ENCODE assay signal across 7 mouse cellular contexts in genomic region chr15:62257955-62258354, GRCm38 (mm10).
A peak's percentile ranks its signal among the peaks of the same experiment; 100 is the strongest.
DNase-seq lines count a peak whose midpoint lies in the region; ATAC-seq and TF ChIP-seq lines count a peak whose summit lies in the region.

No protein-coding gene starts in this region.

- H3K9me3 ChIP-seq in hindbrain, embryonic 16.5 days (ENCODE audit: control insufficient read depth, low read length): no peaks in the 10 kb centered on the region
- H3K9me3 ChIP-seq in limb, embryonic 15.5 days: no peaks in the 10 kb centered on the region

- H3ac ChIP-seq in myocyte (ENCODE audit: control insufficient read depth, insufficient read length): no peak overlapping the region

- no peak overlapping the region; the same call in 1 of the 2 replicates for H3K9ac ChIP-seq in hindbrain, embryonic 16.5 days (ENCODE audit: low read depth, low read length)
- no peak overlapping the region for H3K9ac ChIP-seq in limb, embryonic 15.5 days

- H3K4me3 ChIP-seq in brown adipose tissue, adult 24 weeks (ENCODE audit: insufficient read depth, low read depth, low read length): no peak overlapping the region
- H3K4me3 ChIP-seq in gastrocnemius, adult 2 months: no peak overlapping the region
- no peak overlapping the region for H3K4me3 ChIP-seq in hindbrain, embryonic 16.5 days (ENCODE audit: low read length)
- no peak overlapping the region for H3K4me3 ChIP-seq in limb, embryonic 15.5 days
- no peak overlapping the region for H3K4me3 ChIP-seq in myocyte

- peaks cover 14% of the 10 kb centered on the region; the same call in 1 of the 2 replicates for H3K4me1 ChIP-seq in brown adipose tissue, adult 24 weeks (ENCODE audit: control insufficient read depth, insufficient read depth, insufficient read length, low read length)
- H3K4me1 ChIP-seq in hindbrain, embryonic 16.5 days (ENCODE audit: control insufficient read depth, insufficient read depth, low read depth, low read length): no peaks in the 10 kb centered on the region
- peaks cover 6% of the 10 kb centered on the region; the same call in 1 of the 2 replicates for H3K4me1 ChIP-seq in limb, embryonic 15.5 days

- H3K27me3 ChIP-seq in hindbrain, embryonic 16.5 days (replicated peaks; ENCODE audit: control insufficient read depth, insufficient read depth, low read length): no peaks in the 10 kb centered on the region
- H3K27me3 ChIP-seq in limb, embryonic 15.5 days: no peaks in the 10 kb centered on the region
- H3K27me3 ChIP-seq in myocyte (ENCODE audit: control insufficient read depth, insufficient read depth, insufficient read length): no peaks in the 10 kb centered on the region

- no peaks in the 10 kb centered on the region for H3K36me3 ChIP-seq in hindbrain, embryonic 16.5 days (ENCODE audit: control insufficient read depth, insufficient read depth, low read length)
- H3K36me3 ChIP-seq in limb, embryonic 15.5 days: no peaks in the 10 kb centered on the region
- H3K36me3 ChIP-seq in myocyte (ENCODE audit: control insufficient read depth, insufficient read depth): no peaks in the 10 kb centered on the region

- no peaks in the 10 kb centered on the region for H3K79me2 ChIP-seq in myocyte (ENCODE audit: control insufficient read depth, insufficient read depth)

- no peak overlapping the region for H3K4me2 ChIP-seq in hindbrain, embryonic 16.5 days (ENCODE audit: low read length)
- no peak overlapping the region for H3K4me2 ChIP-seq in limb, embryonic 15.5 days
- no peak overlapping the region for H3K4me2 ChIP-seq in myocyte (ENCODE audit: low read depth)

- TF ChIP-seq CTCF in gastrocnemius, adult 2 months (IDR thresholded peaks at IDR 0.05): no peak

- H3K27ac ChIP-seq in brown adipose tissue, adult 24 weeks (replicated peaks; ENCODE audit: low read depth, low read length): 0 out of 2 replicates have a peak overlapping the region, but pooled peaks have one; percentile 15
- peak overlapping the region; percentile 73 for H3K27ac ChIP-seq in gastrocnemius, adult 2 months
- H3K27ac ChIP-seq in hindbrain, embryonic 16.5 days (ENCODE audit: low read depth, low read length): no peak overlapping the region
- H3K27ac ChIP-seq in limb, embryonic 15.5 days: no peak overlapping the region

- ATAC-seq in hindbrain, embryonic 16.5 days: peak; percentile 93
- peak; percentile 71 for ATAC-seq in limb, embryonic 15.5 days (ENCODE audit: insufficient number of reproducible peaks, low FRiP score, low TSS enrichment, low read depth)
- no peak for ATAC-seq in granulocyte monocyte progenitor cell, adult 5-6 weeks (replicated peaks; ENCODE audit: poor library complexity, severe bottlenecking)

- 11% methylated on average over 3 of the region's 3 CpGs for WGBS in hindbrain, embryonic 16.5 days
- WGBS in limb, embryonic 15.5 days: 36% methylated on average over 3 of the region's 3 CpGs

- TF ChIP-seq POLR2A in myocyte (IDR thresholded peaks at IDR 0.05; ENCODE audit: insufficient read length, low read depth): no peak

- peak; percentile 78 for DNase-seq in Muller cell, postnatal 12 days (ENCODE audit: inconsistent ontology term)
- peak; percentile 81 for DNase-seq in gastrocnemius, adult 2 months

- intact Hi-C loops in gastrocnemius, adult 2 months (cut with DNase I): no loop called here

TF ChIP-seq in myocyte, 11 proteins besides CTCF, POLR2A, EP300 and RAD21:
- no peak for TF ChIP-seq SRF (IDR thresholded peaks at IDR 0.05; ENCODE audit: control insufficient read depth, insufficient read length, low read depth)
- TF ChIP-seq MYOG (IDR thresholded peaks at IDR 0.05; ENCODE audit: control insufficient read depth in 1 of 3, insufficient read depth in 1 of 3, insufficient read length in 2 of 3, low read depth in 2 of 3): no peak
- peak; percentile 25 for TF ChIP-seq POLR2AphosphoS2 (IDR thresholded peaks at IDR 0.05; ENCODE audit: insufficient read length, low read depth)
TF ChIP-seq in myocyte: peak in this region for 1.

Comparison
In these comparisons a context has a peak if more than half of its experiments do, and no peak if none do; other contexts are left out.
1. H3K27ac ChIP-seq: peak in brown adipose tissue, adult 24 weeks (single experiment) and gastrocnemius, adult 2 months (single experiment); none in hindbrain, embryonic 16.5 days (single experiment) and limb, embryonic 15.5 days (single experiment).